Mouse (Mus musculus) neural tube, embryonic 15.5 days (tissue): ENCODE measurements around the gene Epha2. TPM values are rescaled to one million over a fixed set of nuclear protein-coding genes. Genes with fewer than 3 reads are reported as not detected.

Experiments used
- ATAC-seq: fragments of 200-750 bp; cut with Nextera tagmentation; 2 replicates; pipeline ENCODE4 v1.8.0; 2017; ENCODE audit warnings: mild to moderate bottlenecking, moderate TSS enrichment, moderate library complexity; ENCODE audit not compliant: low FRiP score
- H3K27ac ChIP-seq: fragments of 300-500 bp; sonication (generic); replicated peaks from 2 replicates; pipeline ENCODE4 v1.5.1; 2015; ENCODE audit warnings: mild to moderate bottlenecking, inconsistent platforms
- H3K27me3 ChIP-seq: fragments of 300-500 bp; sonication (generic); replicated peaks from 2 replicates; pipeline ENCODE4 v1.6.1; 2015; ENCODE audit warnings: inconsistent platforms
- H3K36me3 ChIP-seq: fragments of 300-500 bp; sonication (generic); 2 replicates; pipeline ENCODE4 v1.6.1; 2015; ENCODE audit warnings: inconsistent platforms
- H3K4me1 ChIP-seq: fragments of 300-500 bp; sonication (generic); 2 replicates; pipeline ENCODE4 v1.6.1; 2015; ENCODE audit warnings: inconsistent platforms
- H3K4me2 ChIP-seq: fragments of 300-500 bp; sonication (generic); 2 replicates; pipeline ENCODE4 v1.6.1; 2015; ENCODE audit warnings: inconsistent platforms, mild to moderate bottlenecking, moderate library complexity
- H3K4me3 ChIP-seq: fragments of 300-500 bp; sonication (generic); replicated peaks from 2 replicates; pipeline ENCODE4 v1.5.1; 2015; ENCODE audit warnings: mild to moderate bottlenecking, inconsistent platforms
- H3K9ac ChIP-seq: fragments of 300-500 bp; sonication (generic); replicated peaks from 2 replicates; pipeline ENCODE4 v1.6.1; 2015; ENCODE audit warnings: mild to moderate bottlenecking, inconsistent platforms
- H3K9me3 ChIP-seq: fragments of 300-500 bp; sonication (generic); replicated peaks from 2 replicates; pipeline ENCODE4 v1.6.1; 2016; ENCODE audit warnings: inconsistent platforms
- WGBS: fragments of 180-500 bp; shearing (Covaris S2); methylation state at CpG from one replicate; pipeline ENCODE4 v1.1.7; 2015; ENCODE audit warnings: mixed read lengths; 5-methylcytosine and 5-hydroxymethylcytosine counted together
- polyA plus RNA-seq: library from polyadenylated mRNA; unstranded; fragments of >200 nt; fragmentation: Nextera tagmentation; extraction: Ambion mirVana; gene quantifications from 2 replicates; pipeline ENCODE4 v1.2.1, GENCODE M21; 2015

The Epha2 gene
- polyA plus RNA-seq, 1 experiment from 2014 or later, result 0.87 TPM

- Histone ChIP-seq H3K36me3 (no peaks in the 10 kb centered on the region), H3K9me3 (no peaks in the 10 kb centered on the region), H3K27ac (no peak overlapping the region), H3K9ac (no peak overlapping the region), H3K4me2 (no peak overlapping the region), H3K4me3 (no peak overlapping the region), H3K27me3 (peaks cover 7% of the 10 kb centered on the region), H3K4me1 (peaks cover 9% of the 10 kb centered on the region)
- 86% methylated on average over 6 of the region's 6 CpGs for WGBS
- no peak for ATAC-seq
Observed at GRCm38 (mm10) chr4:141269080-141269479, 32.0 kb upstream of the Epha2 start.

- Histone ChIP-seq H3K27ac (no peak overlapping the region), H3K36me3 (no peaks in the 10 kb centered on the region), H3K9me3 (no peaks in the 10 kb centered on the region), H3K9ac (no peak overlapping the region), H3K4me2 (no peak overlapping the region), H3K4me1 (peaks cover 12% of the 10 kb centered on the region), H3K27me3 (peaks cover 7% of the 10 kb centered on the region), H3K4me3 (no peak overlapping the region)
- 49% methylated on average over 15 of the region's 15 CpGs for WGBS
- ATAC-seq, result no peak
Observed at GRCm38 (mm10) chr4:141270201-141270940, 30.7 kb upstream of the Epha2 start.

GRCm38 (mm10) chr4:141271228-141271627, 29.8 kb upstream of the Epha2 start:
- WGBS, result 87% methylated on average over 7 of the region's 7 CpGs
- no peak overlapping the region for H3K9ac ChIP-seq
- H3K4me2 ChIP-seq, result no peak overlapping the region
- ATAC-seq, result no peak
- H3K27me3 ChIP-seq, result peaks cover 7% of the 10 kb centered on the region
- no peaks in the 10 kb centered on the region for H3K36me3 ChIP-seq
- H3K4me3 ChIP-seq, result no peak overlapping the region
- no peaks in the 10 kb centered on the region for H3K9me3 ChIP-seq
- no peak overlapping the region for H3K27ac ChIP-seq
- H3K4me1 ChIP-seq, result peaks cover 12% of the 10 kb centered on the region

GRCm38 (mm10) chr4:141271721-141272120, 29.3 kb upstream of the Epha2 start:
- Histone ChIP-seq H3K27me3 (peaks cover 7% of the 10 kb centered on the region), H3K27ac (no peak overlapping the region), H3K4me1 (peaks cover 12% of the 10 kb centered on the region), H3K9me3 (no peaks in the 10 kb centered on the region), H3K9ac (no peak overlapping the region), H3K36me3 (no peaks in the 10 kb centered on the region), H3K4me3 (no peak overlapping the region), H3K4me2 (no peak overlapping the region)
- WGBS, result 81% methylated on average over 6 of the region's 6 CpGs
- no peak for ATAC-seq

- peak overlapping the region; percentile 40 for H3K4me2 ChIP-seq
- H3K9me3 ChIP-seq, result no peaks in the 10 kb centered on the region
- H3K27ac ChIP-seq, result no peak overlapping the region
- ATAC-seq, result no peak
- peaks cover 7% of the 10 kb centered on the region for H3K27me3 ChIP-seq
- WGBS, result 22% methylated on average over 14 of the region's 14 CpGs
- no peak overlapping the region; the same call in 1 of the 2 replicates for H3K4me3 ChIP-seq
- H3K4me1 ChIP-seq, result peaks cover 19% of the 10 kb centered on the region
- H3K9ac ChIP-seq, result no peak overlapping the region
- H3K36me3 ChIP-seq, result no peaks in the 10 kb centered on the region
Observed at GRCm38 (mm10) chr4:141272878-141273277, 28.2 kb upstream of the Epha2 start.

GRCm38 (mm10) chr4:141273296-141273695, 27.7 kb upstream of the Epha2 start:
- H3K9ac ChIP-seq, result no peak overlapping the region
- peak; percentile 83; the same call in 1 of the 2 replicates for ATAC-seq
- H3K27me3 ChIP-seq, result peaks cover 7% of the 10 kb centered on the region
- H3K4me3 ChIP-seq, result no peak overlapping the region; the same call in 1 of the 2 replicates
- 22% methylated on average over 12 of the region's 12 CpGs for WGBS
- no peaks in the 10 kb centered on the region for H3K9me3 ChIP-seq
- H3K36me3 ChIP-seq, result no peaks in the 10 kb centered on the region
- H3K4me1 ChIP-seq, result peaks cover 24% of the 10 kb centered on the region
- peak overlapping the region; percentile 40 for H3K4me2 ChIP-seq
- no peak overlapping the region for H3K27ac ChIP-seq

- Histone ChIP-seq H3K9ac (0 out of 2 replicates have a peak overlapping the region, but pooled peaks have one; percentile 2), H3K27ac (no peak overlapping the region), H3K9me3 (no peaks in the 10 kb centered on the region), H3K27me3 (peaks cover 7% of the 10 kb centered on the region), H3K36me3 (no peaks in the 10 kb centered on the region), H3K4me2 (no peak overlapping the region), H3K4me1 (peaks cover 31% of the 10 kb centered on the region), H3K4me3 (no peak overlapping the region)
- 42% methylated on average over 23 of the region's 23 CpGs for WGBS
- ATAC-seq, result no peak
Observed at GRCm38 (mm10) chr4:141274485-141275341, 26.3 kb upstream of the Epha2 start.

- H3K27me3 ChIP-seq, result peaks cover 8% of the 10 kb centered on the region
- peaks cover 31% of the 10 kb centered on the region for H3K4me1 ChIP-seq
- no peak overlapping the region for H3K4me2 ChIP-seq
- H3K27ac ChIP-seq, result no peak overlapping the region
- ATAC-seq, result no peak
- WGBS, result 82% methylated on average over 8 of the region's 8 CpGs
- no peaks in the 10 kb centered on the region for H3K36me3 ChIP-seq
- H3K4me3 ChIP-seq, result no peak overlapping the region
- H3K9ac ChIP-seq, result no peak overlapping the region
- H3K9me3 ChIP-seq, result no peaks in the 10 kb centered on the region
Observed at GRCm38 (mm10) chr4:141277157-141277556, 23.9 kb upstream of the Epha2 start.

GRCm38 (mm10) chr4:141278154-141278553, 22.9 kb upstream of the Epha2 start:
- no peak for ATAC-seq

GRCm38 (mm10) chr4:141279327-141279726, 21.7 kb upstream of the Epha2 start:
- Histone ChIP-seq H3K4me2 (no peak overlapping the region), H3K36me3 (no peaks in the 10 kb centered on the region), H3K9ac (no peak overlapping the region), H3K27me3 (0 out of 2 replicates have a peak, but pooled peaks cover 3% of the 10 kb centered on the region), H3K4me3 (no peak overlapping the region), H3K9me3 (no peaks in the 10 kb centered on the region), H3K27ac (no peak overlapping the region), H3K4me1 (peaks cover 27% of the 10 kb centered on the region)
- whole genome bisulfite sequencing, result 57% methylated on average over 15 of the region's 15 CpGs
- ATAC-seq, result no peak

More at GRCm38 (mm10) chr4:141278154-141278553, 22.9 kb upstream of the Epha2 start:
- Histone ChIP-seq H3K4me2 (no peak overlapping the region), H3K9ac (no peak overlapping the region), H3K4me3 (no peak overlapping the region), H3K9me3 (no peaks in the 10 kb centered on the region), H3K4me1 (peaks cover 28% of the 10 kb centered on the region), H3K36me3 (no peaks in the 10 kb centered on the region), H3K27me3 (0 out of 2 replicates have a peak, but pooled peaks cover 3% of the 10 kb centered on the region), H3K27ac (peak overlapping the region; percentile 45)
- 69% methylated on average over 7 of the region's 7 CpGs for WGBS

GRCm38 (mm10) chr4:141279783-141280182, 21.3 kb upstream of the Epha2 start:
- Histone ChIP-seq H3K27ac (no peak overlapping the region), H3K4me3 (no peak overlapping the region), H3K27me3 (0 out of 2 replicates have a peak, but pooled peaks cover 3% of the 10 kb centered on the region), H3K9ac (no peak overlapping the region), H3K36me3 (no peaks in the 10 kb centered on the region), H3K9me3 (no peaks in the 10 kb centered on the region), H3K4me2 (no peak overlapping the region), H3K4me1 (peaks cover 25% of the 10 kb centered on the region)
- WGBS, result 90% methylated on average over 6 of the region's 6 CpGs
- no peak for ATAC-seq
